Mouse (Mus musculus) MEL (cell line): ENCODE results near the gene Limch1. TPM values are rescaled to one million over a fixed set of nuclear protein-coding genes. Genes with fewer than 3 reads are reported as not detected.

ENCODE experiments used
- DNase-seq: peaks from one replicate; pipeline ENCODE4 v3.0.0; 2011; ENCODE audit warnings: low read depth, low spot score
- H3K27ac ChIP-seq: 2 replicates; pipeline ENCODE4 v1.5.1; 2012; ENCODE audit warnings: low read depth, mild to moderate bottlenecking, control low read depth, low read length, moderate library complexity; ENCODE audit not compliant: control insufficient read depth
- H3K27me3 ChIP-seq, 2 experiments: fragments of 150-350 bp in 1 of 2; sonication (generic) in 1 of 2; 2 replicates each; pipeline ENCODE4 v1.6.1; 2012; ENCODE audit warnings: low read length in 2 of 2, mild to moderate bottlenecking in 2 of 2, improper control_type of control experiment in 1 of 2, moderate library complexity in 1 of 2; ENCODE audit not compliant: insufficient read depth in 2 of 2, control insufficient read depth in 1 of 2
- H3K36me3 ChIP-seq, 2 experiments: 2 replicates each; pipeline ENCODE4 v1.6.1; 2012 to 2014; ENCODE audit warnings: low read length in 2 of 2, improper control_type of control experiment in 1 of 2, inconsistent platforms in 1 of 2, mild to moderate bottlenecking in 1 of 2; ENCODE audit not compliant: insufficient read depth in 2 of 2, control insufficient read depth in 1 of 2
- H3K4me1 ChIP-seq, 2 experiments: fragments of 150-350 bp in 1 of 2; sonication (generic) in 1 of 2; 2 replicates each; pipeline ENCODE4 v1.6.1; 2012; ENCODE audit warnings: low read length in 2 of 2, improper control_type of control experiment in 1 of 2, mild to moderate bottlenecking in 1 of 2; ENCODE audit not compliant: insufficient read depth in 2 of 2, control insufficient read depth in 1 of 2
- H3K4me3 ChIP-seq, 2 experiments: fragments of 150-350 bp in 1 of 2; sonication (generic) in 1 of 2; 2 replicates each; pipeline ENCODE4 v1.5.1; 2012; ENCODE audit warnings: low read depth in 2 of 2, low read length in 2 of 2, mild to moderate bottlenecking in 2 of 2, moderate library complexity in 2 of 2, control low read depth in 1 of 2, improper control_type of control experiment in 1 of 2; ENCODE audit not compliant: control insufficient read depth in 1 of 2, insufficient read depth in 1 of 2
- H3K79me2 ChIP-seq: 2 replicates; pipeline ENCODE4 v1.6.1; 2012; ENCODE audit warnings: mild to moderate bottlenecking, low read length, moderate library complexity; ENCODE audit not compliant: control insufficient read depth, poor library complexity, insufficient read depth
- H3K9ac ChIP-seq: 2 replicates; pipeline ENCODE4 v1.6.1; 2012; ENCODE audit warnings: low read depth, mild to moderate bottlenecking, control low read depth, low read length, moderate library complexity; ENCODE audit not compliant: control insufficient read depth, poor library complexity, severe bottlenecking
- H3K9me3 ChIP-seq: fragments of 150-350 bp; sonication (generic); replicated peaks from 2 replicates; pipeline ENCODE4 v1.6.1; 2012; ENCODE audit warnings: mild to moderate bottlenecking, low read length, improper control_type of control experiment, moderate library complexity; ENCODE audit not compliant: insufficient read depth
- BHLHE40 ChIP-seq: IDR thresholded peaks from 2 replicates; pipeline ENCODE4 v1.6.1; 2012; ENCODE audit warnings: low read depth, mild to moderate bottlenecking, inconsistent platforms, low read length, improper control_type of control experiment, borderline replicate concordance
- CHD1 ChIP-seq: IDR thresholded peaks from 2 replicates; pipeline ENCODE4 v1.6.1; 2012; ENCODE audit warnings: low read depth, mild to moderate bottlenecking, inconsistent platforms, low read length, improper control_type of control experiment
- CHD2 ChIP-seq: IDR thresholded peaks from 2 replicates; pipeline ENCODE4 v1.6.1; 2011; ENCODE audit warnings: low read length, improper control_type of control experiment
- CTCF ChIP-seq, 3 experiments: IDR thresholded peaks in 2 of 3; conservative IDR thresholded peaks in 1 of 3; 2 replicates each; pipeline ENCODE4 v1.5.1; 2011 to 2012; ENCODE audit warnings: low read length in 3 of 3, low read depth in 2 of 3, mild to moderate bottlenecking in 2 of 3, improper control_type of control experiment in 1 of 3, inconsistent platforms in 1 of 3, mixed read lengths in 1 of 3, moderate library complexity in 1 of 3; ENCODE audit not compliant: control insufficient read depth in 1 of 3, insufficient read depth in 1 of 3, poor library complexity in 1 of 3, severe bottlenecking in 1 of 3
- ELF1 ChIP-seq: IDR thresholded peaks from 2 replicates; pipeline ENCODE4 v1.6.1; 2014; ENCODE audit warnings: low read depth, mild to moderate bottlenecking, inconsistent platforms, low read length, improper control_type of control experiment, moderate library complexity
- EP300 ChIP-seq, 2 experiments: IDR thresholded peaks; 2 replicates each; pipeline ENCODE4 v1.6.1; 2011; ENCODE audit warnings: improper control_type of control experiment in 2 of 2, low read length in 2 of 2, low read depth in 1 of 2, mild to moderate bottlenecking in 1 of 2
- ETS1 ChIP-seq: IDR thresholded peaks from 2 replicates; pipeline ENCODE4 v1.6.1; 2012; ENCODE audit warnings: low read depth, mild to moderate bottlenecking, inconsistent platforms, low read length, improper control_type of control experiment, moderate library complexity
- GABPA ChIP-seq: IDR thresholded peaks from 2 replicates; pipeline ENCODE4 v1.6.1; 2012; ENCODE audit warnings: low read depth, mild to moderate bottlenecking, inconsistent platforms, low read length, improper control_type of control experiment, moderate library complexity
- GATA1 ChIP-seq: IDR thresholded peaks from 2 replicates; pipeline ENCODE4 v1.6.1; 2011; ENCODE audit warnings: low read depth, low read length, improper control_type of control experiment
- JUND ChIP-seq: IDR thresholded peaks from 2 replicates; pipeline ENCODE4 v1.6.1; 2011; ENCODE audit warnings: low read depth, mild to moderate bottlenecking, improper control_type of control experiment, low read length
- MAFK ChIP-seq: IDR thresholded peaks from 2 replicates; pipeline ENCODE4 v1.6.1; 2011; ENCODE audit warnings: low read depth, mild to moderate bottlenecking, low read length, improper control_type of control experiment, borderline replicate concordance
- MAZ ChIP-seq: IDR thresholded peaks from 2 replicates; pipeline ENCODE4 v1.6.1; 2012; ENCODE audit warnings: low read depth, mild to moderate bottlenecking, inconsistent platforms, low read length, improper control_type of control experiment
- MXI1 ChIP-seq: IDR thresholded peaks from 2 replicates; pipeline ENCODE4 v1.6.1; 2011; ENCODE audit warnings: mild to moderate bottlenecking, low read depth, low read length, improper control_type of control experiment
- MYB ChIP-seq: IDR thresholded peaks from 2 replicates; pipeline ENCODE4 v1.6.1; 2011; ENCODE audit warnings: mild to moderate bottlenecking, low read depth, low read length, improper control_type of control experiment
- NELFE ChIP-seq: IDR thresholded peaks from 2 replicates; pipeline ENCODE4 v1.6.1; 2011; ENCODE audit warnings: low read depth, low read length, improper control_type of control experiment
- POLR2A ChIP-seq, 2 experiments: IDR thresholded peaks; 2 replicates each; pipeline ENCODE4 v1.6.1; 2011 to 2012; ENCODE audit warnings: low read length in 2 of 2, mild to moderate bottlenecking in 2 of 2, control low read depth in 1 of 2, improper control_type of control experiment in 1 of 2, low read depth in 1 of 2, moderate library complexity in 1 of 2; ENCODE audit not compliant: control insufficient read depth in 1 of 2, insufficient read depth in 1 of 2, poor library complexity in 1 of 2
- POLR2AphosphoS2 ChIP-seq: IDR thresholded peaks from 2 replicates; pipeline ENCODE4 v1.6.1; 2011; ENCODE audit warnings: low read length, improper control_type of control experiment
- RAD21 ChIP-seq: IDR thresholded peaks from 2 replicates; pipeline ENCODE4 v1.6.1; 2011; ENCODE audit warnings: mild to moderate bottlenecking, low read depth, low read length, improper control_type of control experiment
- SIN3A ChIP-seq: IDR thresholded peaks from 2 replicates; pipeline ENCODE4 v1.6.1; 2012; ENCODE audit warnings: low read length, improper control_type of control experiment, inconsistent platforms
- SMC3 ChIP-seq: IDR thresholded peaks from 2 replicates; pipeline ENCODE4 v1.6.1; 2011; ENCODE audit warnings: low read depth, low read length, improper control_type of control experiment
- TAL1 ChIP-seq: IDR thresholded peaks from 2 replicates; pipeline ENCODE4 v1.6.1; 2012; ENCODE audit warnings: mild to moderate bottlenecking, inconsistent platforms, low read length, moderate library complexity, mixed read lengths
- TCF12 ChIP-seq: IDR thresholded peaks from 2 replicates; pipeline ENCODE4 v1.6.1; 2014; ENCODE audit warnings: low read depth, mild to moderate bottlenecking, inconsistent platforms, low read length, improper control_type of control experiment, moderate library complexity
- UBTF ChIP-seq: IDR thresholded peaks from 2 replicates; pipeline ENCODE4 v1.6.1; 2012; ENCODE audit warnings: low read depth, mild to moderate bottlenecking, inconsistent platforms, low read length, improper control_type of control experiment, moderate library complexity, borderline replicate concordance; ENCODE audit not compliant: insufficient read depth
- USF2 ChIP-seq, 2 experiments: IDR thresholded peaks; 2 replicates each; pipeline ENCODE4 v1.6.1; 2011 to 2012; ENCODE audit warnings: improper control_type of control experiment in 2 of 2, low read length in 2 of 2, borderline replicate concordance in 1 of 2, inconsistent platforms in 1 of 2, low read depth in 1 of 2, mild to moderate bottlenecking in 1 of 2; ENCODE audit not compliant: insufficient read depth in 1 of 2
- ZC3H11A ChIP-seq: IDR thresholded peaks from 2 replicates; pipeline ENCODE4 v1.6.1; 2012; ENCODE audit warnings: low read depth, mild to moderate bottlenecking, inconsistent platforms, low read length, improper control_type of control experiment
- ZKSCAN1 ChIP-seq: IDR thresholded peaks from 2 replicates; pipeline ENCODE4 v1.6.1; 2012; ENCODE audit warnings: low read depth, mild to moderate bottlenecking, inconsistent platforms, low read length, improper control_type of control experiment, moderate library complexity
- ZMIZ1 ChIP-seq: IDR thresholded peaks from 2 replicates; pipeline ENCODE4 v1.6.1; 2012; ENCODE audit warnings: low read depth, mild to moderate bottlenecking, inconsistent platforms, low read length, improper control_type of control experiment, moderate library complexity
- polyA plus RNA-seq, 2 experiments: library from polyadenylated mRNA; stranded (reverse) in 1 of 2; unstranded in 1 of 2; fragments of >175 nt in 1 of 2; fragments of >200 nt in 1 of 2; gene quantifications; 2 replicates each; pipeline versions ENCODE4 v1.2.1 to v1.2.4; 2012; ENCODE audit warnings: low replicate concordance in 2 of 2, low read depth in 1 of 2; ENCODE audit not compliant: insufficient read length in 2 of 2, insufficient read depth in 1 of 2, missing spikeins in 1 of 2
- total RNA-seq: library from RNA; depleted of rRNA; stranded (reverse); fragments of 300-350 nt; gene quantifications from 2 replicates; pipeline ENCODE4 v1.2.3, GENCODE M21; 2012

Limch1 gene
- total and polyA plus RNA-seq, 3 experiments: not detected

GRCm38 (mm10) chr5:66933134-66933804, 187.6 kb downstream of the Limch1 start:
- no peaks in the 10 kb centered on the region for H3K9me3 ChIP-seq
- no peaks in the 10 kb centered on the region for H3K4me1 ChIP-seq
- no peak overlapping the region for H3K4me3 ChIP-seq
- DNase-seq: no peak
- no peak overlapping the region for H3K9ac ChIP-seq
- H3K27me3 ChIP-seq: no peaks in the 10 kb centered on the region
- no peak overlapping the region for H3K27ac ChIP-seq
- no peaks in the 10 kb centered on the region for H3K36me3 ChIP-seq
- no peak for TF ChIP-seq POLR2AphosphoS2
- no peak for TF ChIP-seq MAZ
- TF ChIP-seq CHD2: no peak
- TF ChIP-seq BHLHE40: no peak
- TF ChIP-seq GATA1: no peak
- TF ChIP-seq GABPA: no peak
- no peak for TF ChIP-seq USF2 (IDR thresholded peaks at IDR 0.05; ENCODE audit: borderline replicate concordance in 1 of 2, insufficient read depth in 1 of 2, low read depth in 1 of 2, low read length in 2 of 2)
- TF ChIP-seq MAFK: no peak
- TF ChIP-seq POLR2A (IDR thresholded peaks at IDR 0.05; ENCODE audit: control insufficient read depth in 1 of 2, insufficient read depth in 1 of 2, low read depth in 1 of 2, low read length in 2 of 2, poor library complexity in 1 of 2): no peak
- TF ChIP-seq MXI1: no peak
- TF ChIP-seq EP300 (IDR thresholded peaks at IDR 0.05; ENCODE audit: low read depth in 1 of 2, low read length in 2 of 2): no peak
- no peak for TF ChIP-seq ELF1
- TF ChIP-seq UBTF: no peak
- TF ChIP-seq TCF12: no peak
- no peak for TF ChIP-seq ZC3H11A
- no peaks in the 10 kb centered on the region for H3K79me2 ChIP-seq

DNA sequence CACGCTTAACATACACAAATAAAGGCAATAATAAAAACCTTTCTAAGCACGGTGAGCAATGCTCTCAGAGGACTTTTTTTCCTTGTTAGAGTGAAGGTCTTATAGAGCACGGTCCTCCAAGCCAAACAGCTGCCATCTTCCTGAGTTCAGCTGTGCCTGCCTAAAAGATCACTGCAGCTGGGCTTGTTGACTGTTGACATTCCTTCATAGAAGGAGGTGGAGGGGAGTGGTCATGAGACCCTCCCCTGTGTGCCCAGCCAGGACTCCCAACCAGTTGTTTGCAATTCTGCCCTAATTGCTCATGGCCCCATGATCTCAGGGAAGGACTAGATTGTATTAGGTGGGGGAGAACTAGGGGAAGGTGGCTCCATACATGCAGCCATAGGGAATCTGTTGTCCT, 189.0 kb downstream of the Limch1 start:
- Histone ChIP-seq H3K4me1 (no peaks in the 10 kb centered on the region), H3K79me2 (no peaks in the 10 kb centered on the region), H3K4me3 (no peak overlapping the region), H3K27ac (no peak overlapping the region), H3K36me3 (no peaks in the 10 kb centered on the region), H3K9me3 (no peaks in the 10 kb centered on the region), H3K9ac (no peak overlapping the region), H3K27me3 (no peaks in the 10 kb centered on the region)
- DNase-seq: no peak
- TF ChIP-seq JUND (no peak), NELFE (no peak), ETS1 (no peak), SIN3A (no peak), MYB (no peak), ZKSCAN1 (no peak), CTCF (IDR thresholded peaks at IDR 0.05 in 2 of 3, conservative IDR thresholded peaks at IDR 0.05 in 1 of 3; ENCODE audit: control insufficient read depth in 1 of 3, insufficient read depth in 1 of 3, low read depth in 2 of 3, low read length in 3 of 3, poor library complexity in 1 of 3, severe bottlenecking in 1 of 3) (no peak), CHD1 (no peak), ZMIZ1 (no peak), SMC3 (no peak), TAL1 (no peak), RAD21 (no peak)
